Mouse (Mus musculus): ENCODE measurements around the gene Ddt. TPM values are rescaled to one million over a fixed set of nuclear protein-coding genes. Genes with fewer than 3 reads are reported as not detected.

The Ddt gene
- polyA plus RNA-seq (2016; fragmentation: Nextera tagmentation; extraction: Ambion mirVana): 82.1 and 83.0 TPM in 2 replicates

DNA sequence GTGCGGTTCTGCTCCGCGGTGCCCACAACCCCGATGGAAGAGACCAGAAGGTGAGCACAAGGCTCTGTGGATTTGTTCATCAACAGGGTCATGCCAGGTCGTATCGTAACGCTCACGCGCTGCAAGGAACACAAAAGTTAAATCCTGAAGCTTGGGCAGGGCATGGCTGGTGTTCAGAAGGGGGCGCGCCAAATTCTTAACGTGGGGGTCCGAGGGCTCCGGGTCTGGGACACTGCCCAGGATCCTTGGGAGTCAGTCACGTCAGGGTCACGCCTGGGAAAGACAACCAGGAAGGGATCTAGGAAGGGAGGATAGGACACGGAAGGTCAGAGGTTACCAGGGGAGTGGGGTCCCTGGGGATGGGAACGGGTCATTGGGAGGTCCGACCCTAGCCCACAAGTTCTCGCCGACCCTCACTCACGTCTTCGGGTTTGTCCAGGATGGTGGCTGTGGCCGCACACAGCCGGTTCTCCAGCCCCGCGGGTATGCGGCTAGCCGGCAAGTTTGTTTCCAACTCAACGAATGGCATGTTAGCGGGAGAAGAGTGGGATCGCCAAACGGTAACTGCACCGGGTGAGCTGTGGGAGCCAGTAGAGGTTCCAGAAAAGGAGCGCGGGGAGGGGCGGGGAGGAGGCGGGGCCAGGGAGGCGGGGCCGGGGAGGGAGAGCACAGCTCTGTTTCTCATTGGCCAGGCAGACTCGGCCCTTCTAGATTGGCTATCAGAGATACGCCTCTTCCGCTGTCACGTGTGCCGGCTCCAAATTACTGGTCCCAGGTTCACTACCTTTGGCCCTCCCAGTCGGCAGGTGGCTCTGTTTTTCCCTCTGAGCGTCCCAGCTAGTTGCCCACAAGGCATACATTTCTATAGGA is at the start of gene Ddt:
Gene Ddt (minus strand): TSS at position 620 of the 870 bp plus-strand sequence.
- peak; percentile 96 for ATAC-seq (ENCODE audit: low FRiP score, low read depth)
- H3K36me3 ChIP-seq: no peaks in the 10 kb centered on the region
- H3K9me3 ChIP-seq: no peaks in the 10 kb centered on the region
- H3K4me2 ChIP-seq (replicated peaks): peak within 1 kb of the TSS; percentile 96
- peaks cover 7% of the 10 kb centered on the region; the same call in 1 of the 2 replicates for H3K4me1 ChIP-seq
- H3K9ac ChIP-seq (replicated peaks): peak within 1 kb of the TSS; percentile 65
- 0 out of 2 replicates have a peak within 1 kb of the TSS, but pooled peaks have one; percentile 39 for H3K27ac ChIP-seq (replicated peaks)
- peaks cover 17% of the 10 kb centered on the region for H3K27me3 ChIP-seq
- WGBS: 1% methylated on average over 47 of the region's 47 CpGs
- peak within 1 kb of the TSS; percentile 68 for H3K4me3 ChIP-seq

DNA sequence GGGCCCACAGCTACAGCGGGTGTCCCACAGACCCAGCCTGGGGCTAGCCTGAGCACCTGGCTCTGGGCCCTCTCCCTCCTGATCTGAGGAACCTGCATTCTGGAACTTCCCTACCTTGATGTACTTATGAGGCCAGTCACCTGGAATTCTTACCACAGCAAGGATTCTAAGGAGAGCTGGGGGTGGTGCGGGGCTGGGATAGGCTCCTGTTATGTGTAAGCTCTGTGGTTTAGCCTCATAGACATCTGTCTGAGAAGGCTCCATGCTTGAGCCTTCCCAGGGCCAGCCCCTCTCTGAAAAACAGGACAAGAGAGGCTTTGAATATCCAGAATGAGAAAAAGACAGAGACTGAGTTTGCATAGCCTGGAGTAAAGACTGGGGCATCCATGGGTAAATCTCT is 49.2 kb upstream of the Ddt start, which contains the start of gene Gstt4:
Gene Gstt4 (minus strand): TSS at position 101 of the 400 bp plus-strand sequence.
- no peak within 1 kb of the TSS for H3K4me2 ChIP-seq (replicated peaks)
- H3K27ac ChIP-seq (replicated peaks): no peak within 1 kb of the TSS
- no peak within 1 kb of the TSS for H3K9ac ChIP-seq (replicated peaks)
- H3K4me1 ChIP-seq: no peaks in the 10 kb centered on the region
- WGBS: 95% methylated on average over 2 of the region's 2 CpGs
- no peak within 1 kb of the TSS for H3K4me3 ChIP-seq
- no peaks in the 10 kb centered on the region for H3K36me3 ChIP-seq
- no peak for ATAC-seq (ENCODE audit: low FRiP score, low read depth)
- H3K27me3 ChIP-seq: peaks cover 9% of the 10 kb centered on the region
- H3K9me3 ChIP-seq: 0 out of 2 replicates have a peak, but pooled peaks cover 5% of the 10 kb centered on the region

DNA sequence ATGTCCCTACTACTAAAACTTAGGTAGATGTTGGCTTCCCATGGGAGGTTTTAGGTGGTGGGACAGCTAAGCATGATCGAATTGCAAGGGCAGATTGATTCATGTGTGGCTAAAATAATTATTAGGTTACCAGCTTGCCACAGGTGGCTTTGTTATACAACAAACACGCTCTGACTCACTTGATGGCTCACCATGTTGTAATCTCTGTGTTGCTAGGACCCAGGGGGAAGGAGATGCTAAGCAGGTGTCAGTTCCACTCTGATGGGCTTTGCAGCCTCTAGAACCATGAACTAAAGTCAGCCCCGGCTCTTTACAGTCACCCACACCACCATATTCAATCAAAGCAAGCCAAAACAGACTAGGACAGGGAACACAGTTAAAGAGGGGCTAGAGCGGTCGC is 46.7 kb upstream of the Ddt start:
- 0 out of 2 replicates have a peak, but pooled peaks cover 5% of the 10 kb centered on the region for H3K9me3 ChIP-seq
- no peak overlapping the region for H3K4me2 ChIP-seq (replicated peaks)
- H3K27me3 ChIP-seq: peaks cover 9% of the 10 kb centered on the region; the same call in 1 of the 2 replicates
- no peak overlapping the region for H3K4me3 ChIP-seq
- H3K9ac ChIP-seq (replicated peaks): no peak overlapping the region
- no peak for ATAC-seq (ENCODE audit: low FRiP score, low read depth)
- no peaks in the 10 kb centered on the region for H3K36me3 ChIP-seq
- whole genome bisulfite sequencing: 92% methylated on average over 5 of the region's 5 CpGs
- H3K4me1 ChIP-seq: no peaks in the 10 kb centered on the region
- no peak overlapping the region for H3K27ac ChIP-seq (replicated peaks)

DNA sequence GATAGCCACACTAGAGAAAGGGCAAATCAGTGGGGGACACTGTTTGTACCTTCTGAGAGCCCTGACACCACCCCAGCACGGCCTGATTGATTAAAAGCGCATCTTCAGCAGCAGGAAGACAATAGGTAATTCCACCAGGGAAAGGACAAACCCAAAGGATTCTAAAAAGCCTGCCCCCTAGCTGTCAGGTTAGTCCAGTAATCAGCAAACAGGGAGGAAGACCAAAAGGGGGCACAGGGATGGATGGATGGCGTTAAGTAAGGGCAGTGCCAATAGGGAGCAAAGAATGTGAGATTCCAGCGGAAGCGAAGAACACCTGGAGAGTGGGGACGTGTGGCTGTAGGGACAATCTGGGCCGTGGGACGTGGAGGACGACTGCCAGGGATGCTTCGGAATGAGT is 45.4 kb upstream of the Ddt start:
- H3K27ac ChIP-seq (replicated peaks): no peak overlapping the region
- 69% methylated on average over 10 of the region's 10 CpGs for WGBS
- H3K9ac ChIP-seq (replicated peaks): no peak overlapping the region

DNA sequence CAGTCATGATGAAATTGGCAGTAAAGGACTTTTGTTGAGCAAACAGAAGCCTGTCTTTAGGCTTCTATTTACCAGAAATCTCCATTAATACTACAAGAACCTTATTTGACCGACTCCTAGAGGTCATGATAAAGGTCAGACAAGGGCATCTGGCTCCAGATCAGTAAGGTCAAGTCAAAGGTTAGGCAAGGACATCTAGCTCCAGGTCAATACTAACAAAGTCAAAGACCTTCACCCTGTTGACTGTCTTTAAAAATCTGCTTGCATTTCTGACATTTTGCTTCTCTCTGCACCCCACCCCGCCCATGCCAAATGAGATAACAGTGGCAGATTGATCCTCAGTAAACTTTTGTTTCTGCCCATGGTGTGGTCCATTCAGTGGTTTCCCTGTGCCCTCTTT is 31.0 kb upstream of the Ddt start:
- Histone ChIP-seq H3K27me3 (no peaks in the 10 kb centered on the region; the same call in 1 of the 2 replicates), H3K4me1 (no peaks in the 10 kb centered on the region), H3K27ac (replicated peaks) (no peak overlapping the region), H3K4me2 (replicated peaks) (no peak overlapping the region), H3K9ac (replicated peaks) (no peak overlapping the region), H3K9me3 (no peaks in the 10 kb centered on the region), H3K4me3 (no peak overlapping the region), H3K36me3 (no peaks in the 10 kb centered on the region)
- 67% methylated on average over 2 of the region's 2 CpGs for WGBS
- ATAC-seq (ENCODE audit: low FRiP score, low read depth): no peak

More for the DNA sequence above, 45.4 kb upstream of the Ddt start:
- 0 out of 2 replicates have a peak, but pooled peaks cover 5% of the 10 kb centered on the region for H3K9me3 ChIP-seq
- H3K4me1 ChIP-seq: no peaks in the 10 kb centered on the region
- H3K36me3 ChIP-seq: no peaks in the 10 kb centered on the region
- H3K27me3 ChIP-seq: peaks cover 9% of the 10 kb centered on the region; the same call in 1 of the 2 replicates
- no peak for ATAC-seq (ENCODE audit: low FRiP score, low read depth)
- H3K4me3 ChIP-seq: no peak overlapping the region
- no peak overlapping the region for H3K4me2 ChIP-seq (replicated peaks)

DNA sequence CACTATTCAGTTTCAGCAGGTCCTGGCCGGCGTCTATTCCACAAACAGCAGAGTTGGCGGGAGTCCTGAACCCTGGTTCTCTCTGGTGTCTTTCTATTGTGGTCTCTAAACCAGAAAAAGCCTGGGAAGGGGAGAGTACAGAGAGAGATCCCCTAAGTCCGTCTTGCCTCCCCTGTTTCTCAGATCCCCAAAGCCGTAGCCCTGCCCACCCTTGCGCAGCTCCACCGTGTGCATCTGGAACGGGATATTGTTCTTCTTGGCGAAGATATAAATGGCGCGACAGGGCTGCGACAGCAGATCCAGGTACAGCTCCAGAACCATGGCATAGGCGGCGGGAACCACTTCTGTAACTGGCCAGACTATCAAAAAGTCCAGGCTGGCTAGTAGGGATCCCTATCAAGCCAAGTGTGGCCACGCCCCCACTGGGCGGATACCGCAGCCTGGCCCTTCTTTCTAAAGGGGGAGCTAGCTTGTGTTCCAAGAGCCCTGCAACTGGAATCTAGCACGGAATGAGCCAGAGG is 25.0 kb upstream of the Ddt start, which contains the start of gene Gstt1:
Gene Gstt1 (minus strand): TSS at position 409 of the 521 bp plus-strand sequence.
- H3K4me3 ChIP-seq: peak within 1 kb of the TSS; percentile 42
- peak within 1 kb of the TSS; percentile 51 for H3K9ac ChIP-seq (replicated peaks)
- ATAC-seq (ENCODE audit: low FRiP score, low read depth): no peak
- no peaks in the 10 kb centered on the region for H3K9me3 ChIP-seq
- no peaks in the 10 kb centered on the region for H3K36me3 ChIP-seq
- no peak within 1 kb of the TSS for H3K27ac ChIP-seq (replicated peaks)
- peak within 1 kb of the TSS; percentile 71 for H3K4me2 ChIP-seq (replicated peaks)
- 4% methylated on average over 18 of the region's 18 CpGs for WGBS
- peaks cover 21% of the 10 kb centered on the region for H3K27me3 ChIP-seq
- peaks cover 4% of the 10 kb centered on the region; the same call in 1 of the 2 replicates for H3K4me1 ChIP-seq

DNA sequence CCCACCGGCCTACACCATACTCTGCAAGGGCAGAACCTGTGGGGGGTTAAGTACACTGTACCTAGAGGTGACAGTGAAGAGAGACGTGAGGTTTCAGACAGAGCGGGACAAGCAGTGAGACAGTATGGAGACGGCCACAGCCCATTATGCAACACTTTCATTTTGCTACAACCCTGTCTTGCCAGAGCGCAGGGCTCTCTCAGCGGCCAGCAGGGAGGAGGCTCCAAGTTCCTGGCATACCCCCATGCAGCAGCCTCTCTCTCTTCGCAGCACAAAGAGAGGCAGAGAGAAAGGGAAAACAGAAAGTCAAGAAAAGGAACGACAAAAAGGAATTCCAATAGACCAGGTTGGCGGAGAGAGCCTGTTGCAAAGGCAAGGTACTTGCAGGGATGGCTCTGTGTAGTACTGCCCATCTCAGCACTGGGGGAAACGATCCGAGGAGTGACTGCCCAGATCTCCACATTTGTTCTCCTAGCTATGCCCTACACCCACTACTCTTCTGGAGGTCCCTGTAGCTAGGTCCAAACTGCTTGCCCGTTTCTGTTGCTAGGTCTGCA is 24.5 kb upstream of the Ddt start:
- ATAC-seq (ENCODE audit: low FRiP score, low read depth): 0 out of 2 replicates have a peak, but pooled peaks have one; percentile 66
- Histone ChIP-seq H3K4me3 (peak overlapping the region; percentile 42), H3K27ac (replicated peaks) (no peak overlapping the region), H3K4me1 (peaks cover 4% of the 10 kb centered on the region; the same call in 1 of the 2 replicates), H3K9me3 (no peaks in the 10 kb centered on the region), H3K27me3 (peaks cover 21% of the 10 kb centered on the region), H3K9ac (replicated peaks) (peak overlapping the region; percentile 51), H3K36me3 (no peaks in the 10 kb centered on the region), H3K4me2 (replicated peaks) (peak overlapping the region; percentile 71)
- 1% methylated on average over 12 of the region's 12 CpGs for WGBS

DNA sequence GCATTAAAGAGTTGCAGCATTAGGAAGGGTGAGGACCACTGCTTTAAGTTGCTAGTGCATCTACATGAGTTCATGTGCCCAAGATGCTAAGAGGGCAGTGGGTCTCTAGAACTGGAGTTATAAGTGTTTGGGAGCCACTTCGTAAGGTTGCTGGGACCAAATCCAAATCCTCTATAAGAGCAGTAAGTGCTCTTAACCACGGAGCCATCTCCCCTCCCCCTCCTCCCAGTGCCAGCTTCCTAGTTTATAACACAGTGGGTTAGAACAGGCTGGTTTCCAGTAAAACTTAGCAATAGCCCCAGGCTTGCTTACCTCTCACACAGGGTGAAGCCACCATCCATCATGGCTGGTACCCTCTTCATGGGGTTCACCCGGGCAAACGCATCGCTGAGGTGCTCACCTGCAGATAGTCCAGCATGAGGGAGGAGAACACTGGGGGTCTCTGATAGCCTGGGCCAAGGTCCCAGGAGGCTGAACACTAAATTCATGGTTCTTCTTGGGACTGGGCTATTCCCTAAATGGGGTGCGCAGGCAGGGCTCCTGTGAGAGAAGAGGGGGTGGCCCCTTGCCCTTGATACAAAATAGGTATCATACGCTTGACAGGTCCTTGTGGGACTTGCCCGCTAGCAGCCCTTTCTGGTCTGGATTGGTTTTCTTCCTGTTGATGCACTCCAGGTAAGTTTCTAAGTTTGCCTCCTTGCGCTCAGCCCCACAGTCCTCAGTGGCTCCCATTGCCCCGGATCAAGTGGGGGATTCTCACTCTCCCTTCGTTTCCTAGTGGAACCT is 23.7 kb upstream of the Ddt start:
- Histone ChIP-seq H3K36me3 (no peaks in the 10 kb centered on the region), H3K27me3 (peaks cover 21% of the 10 kb centered on the region), H3K4me1 (peaks cover 4% of the 10 kb centered on the region; the same call in 1 of the 2 replicates), H3K9me3 (no peaks in the 10 kb centered on the region), H3K9ac (replicated peaks) (peak overlapping the region; percentile 51; the same call in 1 of the 2 replicates), H3K27ac (replicated peaks) (no peak overlapping the region), H3K4me2 (replicated peaks) (peak overlapping the region; percentile 71), H3K4me3 (peak overlapping the region; percentile 42)
- WGBS: 45% methylated on average over 11 of the region's 11 CpGs
- no peak for ATAC-seq (ENCODE audit: low FRiP score, low read depth)

DNA sequence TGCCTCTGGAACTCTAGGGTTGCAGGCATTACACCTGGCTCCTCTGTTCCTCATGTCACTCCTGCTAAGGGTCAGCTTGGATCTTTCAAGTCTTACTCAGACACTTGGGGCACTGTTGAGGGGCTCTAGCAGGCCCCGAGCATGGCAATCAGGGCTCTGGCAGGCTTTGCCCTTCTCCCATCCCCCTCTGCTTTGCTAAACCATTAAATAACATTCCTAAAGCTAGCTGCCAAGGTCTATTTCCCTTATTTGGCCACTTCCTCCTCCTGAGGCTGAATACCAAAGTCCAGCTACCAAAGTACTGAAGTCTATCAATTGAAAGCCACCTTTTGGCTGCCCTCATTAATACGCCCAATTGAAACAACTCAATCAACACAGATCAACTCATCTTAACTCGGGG is 21.7 kb upstream of the Ddt start:
- peaks cover 21% of the 10 kb centered on the region for H3K27me3 ChIP-seq
- peaks cover 4% of the 10 kb centered on the region; the same call in 1 of the 2 replicates for H3K4me1 ChIP-seq
- H3K27ac ChIP-seq (replicated peaks): no peak overlapping the region
- no peaks in the 10 kb centered on the region for H3K9me3 ChIP-seq
- no peak overlapping the region for H3K4me2 ChIP-seq (replicated peaks)
- no peak for ATAC-seq (ENCODE audit: low FRiP score, low read depth)
- no peaks in the 10 kb centered on the region for H3K36me3 ChIP-seq
- H3K9ac ChIP-seq (replicated peaks): no peak overlapping the region
- no peak overlapping the region for H3K4me3 ChIP-seq
- WGBS: 30% methylated on average over 3 of the region's 3 CpGs

DNA sequence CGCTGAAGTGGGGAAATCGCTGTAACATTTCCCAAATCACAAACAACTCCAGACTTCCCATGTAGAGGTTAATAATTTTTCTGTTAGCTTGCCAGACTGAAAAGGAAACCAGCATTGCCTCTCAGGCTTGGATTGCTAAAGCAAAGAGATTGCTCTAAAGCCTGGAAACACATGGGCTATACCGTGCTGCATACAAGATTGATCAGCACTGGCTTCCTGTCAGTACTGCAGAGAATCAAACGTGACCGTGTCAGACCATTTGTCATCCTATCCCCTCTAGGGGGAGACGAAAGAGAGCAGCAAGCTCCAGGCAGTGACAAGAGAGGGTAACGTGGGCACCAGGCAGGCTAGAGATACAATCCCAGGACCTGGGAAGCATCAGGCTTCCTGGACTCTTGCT is 17.6 kb upstream of the Ddt start:
- no peak overlapping the region for H3K27ac ChIP-seq (replicated peaks)
- H3K9ac ChIP-seq (replicated peaks): no peak overlapping the region
- no peak overlapping the region for H3K4me3 ChIP-seq
- no peak for ATAC-seq (ENCODE audit: low FRiP score, low read depth)
- H3K27me3 ChIP-seq: peaks cover 9% of the 10 kb centered on the region; the same call in 1 of the 2 replicates
- WGBS: 25% methylated on average over 7 of the region's 7 CpGs
- H3K4me2 ChIP-seq (replicated peaks): no peak overlapping the region
- peaks cover 4% of the 10 kb centered on the region; the same call in 1 of the 2 replicates for H3K4me1 ChIP-seq
- no peaks in the 10 kb centered on the region for H3K9me3 ChIP-seq
- H3K36me3 ChIP-seq: no peaks in the 10 kb centered on the region

DNA sequence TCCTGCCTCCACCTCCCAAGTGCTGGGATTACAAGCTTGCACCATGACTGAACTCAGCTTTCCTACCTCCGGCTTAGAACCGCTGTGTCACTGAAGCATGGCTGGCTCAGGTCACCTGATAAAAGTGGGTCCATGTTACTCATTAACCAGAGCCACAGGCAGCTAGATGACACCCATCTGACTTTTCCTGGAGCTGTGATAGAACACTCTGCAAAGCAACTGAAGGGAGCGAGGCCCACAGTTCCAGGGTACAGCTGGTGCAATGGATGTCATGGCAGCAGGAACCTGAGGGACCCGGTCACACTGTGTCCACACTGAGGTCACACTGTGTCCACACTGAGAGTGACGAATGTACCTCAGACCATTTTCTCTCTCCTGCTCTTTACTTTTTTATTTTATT is 16.6 kb upstream of the Ddt start:
- Histone ChIP-seq H3K36me3 (no peaks in the 10 kb centered on the region), H3K4me1 (peaks cover 3% of the 10 kb centered on the region; the same call in 1 of the 2 replicates), H3K27me3 (peaks cover 3% of the 10 kb centered on the region; the same call in 1 of the 2 replicates), H3K9ac (replicated peaks) (no peak overlapping the region), H3K4me2 (replicated peaks) (no peak overlapping the region), H3K9me3 (no peaks in the 10 kb centered on the region), H3K27ac (replicated peaks) (no peak overlapping the region), H3K4me3 (no peak overlapping the region)
- 93% methylated on average over 5 of the region's 5 CpGs for WGBS
- ATAC-seq (ENCODE audit: low FRiP score, low read depth): no peak

All from midbrain, embryonic 12.5 days (tissue).